Mouse (Mus musculus) embryo, embryonic 11 days (tissue): ENCODE data around the gene Imp4.
"Not testable (repeated sequence)": the region's sequence is repeated elsewhere in the genome, so short reads cannot be mapped to it uniquely, and the experiment has no call there.

Experiments
- DNase-seq: peaks from one replicate; pipeline ENCODE4 v3.0.0-alpha.2; 2015

Imp4 gene

GRCm38 (mm10) chr1:34439215-34439960 lies at the start of gene Imp4, which contains the start of gene Ccdc115:
Gene Imp4 (plus strand): TSS chr1:34439851.
Gene Ccdc115 (minus strand): TSS chr1:34439672.
- peak; percentile 99 for DNase-seq

- no peak for DNase-seq
Observed at GRCm38 (mm10) chr1:34396321-34396720, 43.3 kb upstream of the Imp4 start.

- no peak for DNase-seq
Observed at GRCm38 (mm10) chr1:34399182-34399953, 40.3 kb upstream of the Imp4 start.

GRCm38 (mm10) chr1:34428466-34428865 lies 11.2 kb upstream of the Imp4 start:
- no peak for DNase-seq

GRCm38 (mm10) chr1:34429281-34429680 lies 10.4 kb upstream of the Imp4 start:
- DNase-seq: no peak

GRCm38 (mm10) chr1:34430981-34431380 lies 8.7 kb upstream of the Imp4 start:
- no peak for DNase-seq

- no peak for DNase-seq
Observed at GRCm38 (mm10) chr1:34431431-34431830, 8.2 kb upstream of the Imp4 start.

GRCm38 (mm10) chr1:34432411-34432775 lies 7.3 kb upstream of the Imp4 start:
- no peak for DNase-seq

GRCm38 (mm10) chr1:34432776-34433481 lies 6.7 kb upstream of the Imp4 start:
- peak; percentile 76 for DNase-seq

GRCm38 (mm10) chr1:34433891-34434521 lies 5.6 kb upstream of the Imp4 start:
- DNase-seq: peak; percentile 51

GRCm38 (mm10) chr1:34434660-34435160 lies 4.9 kb upstream of the Imp4 start:
- DNase-seq: peak; percentile 88

- peak; percentile 15 for DNase-seq
Observed at GRCm38 (mm10) chr1:34435371-34436120, 4.1 kb upstream of the Imp4 start.

GRCm38 (mm10) chr1:34436374-34436773 lies 3.3 kb upstream of the Imp4 start:
- DNase-seq: no peak

GRCm38 (mm10) chr1:34437366-34437765 lies 2.3 kb upstream of the Imp4 start:
- not testable (repeated sequence) for DNase-seq

- DNase-seq: no peak
Observed at GRCm38 (mm10) chr1:34438381-34439051, 1.1 kb upstream of the Imp4 start.

- DNase-seq: no peak
Observed at GRCm38 (mm10) chr1:34439961-34440630, 445 bp downstream of the Imp4 start.

GRCm38 (mm10) chr1:34443124-34443523 lies 3.5 kb downstream of the Imp4 start:
- DNase-seq: no peak

- DNase-seq: peak; percentile 16
Observed at GRCm38 (mm10) chr1:34458431-34458830, 18.8 kb downstream of the Imp4 start.

- peak; percentile 91 for DNase-seq
Observed at GRCm38 (mm10) chr1:34459284-34460060, 19.8 kb downstream of the Imp4 start, which contains the start of gene Ptpn18. Gene Ptpn18 (plus strand): TSS chr1:34459762.

- DNase-seq: peak; percentile 13
Observed at GRCm38 (mm10) chr1:34460061-34460441, 20.4 kb downstream of the Imp4 start.
